In the genomic region with DNA sequence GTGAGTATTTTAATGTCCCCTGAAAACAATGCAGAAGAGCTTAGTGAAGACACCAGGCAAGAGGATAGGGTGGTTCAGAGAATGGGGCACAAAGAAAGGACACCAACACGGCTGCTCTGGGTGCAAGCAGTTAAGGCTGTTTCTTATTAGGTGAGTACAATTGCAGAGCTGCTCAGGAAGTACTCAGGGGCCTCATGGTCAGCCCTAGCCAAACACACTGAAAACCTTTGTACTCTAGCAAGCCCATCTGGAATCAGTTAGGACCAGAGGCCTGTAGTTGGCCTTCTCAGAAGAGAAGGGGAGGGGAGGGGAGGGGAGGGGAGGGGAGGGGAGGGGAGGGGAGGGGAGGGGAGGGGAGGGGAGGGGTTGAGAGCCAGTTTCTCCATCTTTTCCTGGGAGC, we compare ENCODE assay signal across 9 mouse cellular contexts. TPM values are rescaled to one million over a fixed set of nuclear protein-coding genes. Genes with fewer than 3 reads are reported as not detected.
DNase-seq lines count a peak whose midpoint lies in the region; ATAC-seq and TF ChIP-seq lines count a peak whose summit lies in the region.
"Had no signal": no experiment of that assay in that cellular context is flagged by ENCODE, and none has a peak within 500 bp of the region (broad histone marks: within the 10 kb centered on the region; RNA-seq: fewer than 3 reads in every experiment).

No protein-coding gene starts in this region.

- no peak overlapping the region for H3K4me2 ChIP-seq in liver, embryonic 11.5 days
- no peak overlapping the region for H3K4me2 ChIP-seq in forebrain, embryonic 14.5 days (ENCODE audit: low read length)
- H3K4me2 ChIP-seq in intestine, embryonic 16.5 days (ENCODE audit: low read depth, low read length): no peak overlapping the region

- no peaks in the 10 kb centered on the region for H3K36me3 ChIP-seq in liver, adult 2 months (ENCODE audit: control insufficient read depth, insufficient read depth, low read length)
- H3K36me3 ChIP-seq in liver, embryonic 11.5 days (ENCODE audit: control insufficient read depth, insufficient read depth, low read length): no peaks in the 10 kb centered on the region
- no peaks in the 10 kb centered on the region for H3K36me3 ChIP-seq in forebrain, embryonic 14.5 days (ENCODE audit: control insufficient read depth, insufficient read depth, low read length)
- H3K36me3 ChIP-seq in intestine, embryonic 16.5 days (ENCODE audit: control insufficient read depth, insufficient read depth, low read length): no peaks in the 10 kb centered on the region
- H3K36me3 ChIP-seq: G1E had no signal

- H3K79me2 ChIP-seq in liver, adult 2 months (ENCODE audit: control insufficient read depth, insufficient read depth, low read length): peaks cover 44% of the 10 kb centered on the region

- 24% methylated on average over 1 of the region's 1 CpGs for WGBS in liver, adult 2 months
- 29% methylated on average over 1 of the region's 1 CpGs for WGBS in liver, embryonic 11.5 days
- 3% methylated on average over 1 of the region's 1 CpGs for WGBS in forebrain, embryonic 14.5 days
- 6% methylated on average over 1 of the region's 1 CpGs for WGBS in intestine, embryonic 16.5 days

- peaks cover 30% of the 10 kb centered on the region for H3K4me1 ChIP-seq in liver, adult 2 months (ENCODE audit: control insufficient read depth, insufficient read depth, low read length)
- peaks cover 9% of the 10 kb centered on the region for H3K4me1 ChIP-seq in liver, embryonic 11.5 days (replicated peaks; ENCODE audit: control insufficient read depth, insufficient read depth, low read length)
- peaks cover 17% of the 10 kb centered on the region for H3K4me1 ChIP-seq in forebrain, embryonic 14.5 days (ENCODE audit: control insufficient read depth, insufficient read depth, low read length)
- H3K4me1 ChIP-seq in intestine, embryonic 16.5 days (ENCODE audit: control insufficient read depth, insufficient read depth, low read length): peaks cover 24% of the 10 kb centered on the region

- no peaks in the 10 kb centered on the region for H3K27me3 ChIP-seq in liver, adult 2 months (ENCODE audit: control insufficient read depth, insufficient read depth, low read length)
- H3K27me3 ChIP-seq in liver, embryonic 11.5 days (replicated peaks; ENCODE audit: control insufficient read depth, insufficient read depth, low read length): no peaks in the 10 kb centered on the region
- H3K27me3 ChIP-seq in forebrain, embryonic 14.5 days (replicated peaks; ENCODE audit: control insufficient read depth, insufficient read depth, low read length): no peaks in the 10 kb centered on the region
- no peaks in the 10 kb centered on the region for H3K27me3 ChIP-seq in intestine, embryonic 16.5 days (replicated peaks; ENCODE audit: control insufficient read depth, insufficient read depth, low read length)

- DNase-seq in liver, adult 2 months (ENCODE audit: extremely low read depth, low read depth, low spot score): peak; percentile 62
- DNase-seq in liver, embryonic 11.5 days (ENCODE audit: low spot score): no peak
- DNase-seq in forebrain, embryonic 14.5 days (ENCODE audit: low spot score): peak; percentile 28
- DNase-seq in skeletal muscle tissue, adult 2 months (ENCODE audit: low read depth, low spot score): peak; percentile 58
- no peak for DNase-seq in adrenal gland, postnatal 10 days
- no peak for DNase-seq in cerebellum, adult 8-10 months
- no peak for DNase-seq in layer of hippocampus, adult 9-10 months (ENCODE audit: low spot score)

- H3K9ac ChIP-seq in liver, adult 2 months (ENCODE audit: low read depth, low read length): no peak overlapping the region
- no peak overlapping the region for H3K9ac ChIP-seq in liver, embryonic 11.5 days (ENCODE audit: low read depth, low read length)
- H3K9ac ChIP-seq in forebrain, embryonic 14.5 days (ENCODE audit: low read length): no peak overlapping the region
- H3K9ac ChIP-seq in intestine, embryonic 16.5 days (ENCODE audit: low read depth, low read length): peak overlapping the region; percentile 7; the same call in 1 of the 2 replicates

- TF ChIP-seq POLR2A in liver, adult 2 months (IDR thresholded peaks at IDR 0.05; ENCODE audit: extremely low read depth, insufficient read depth, low read length): no peak

- ATAC-seq in liver, embryonic 11.5 days (replicated peaks; ENCODE audit: low FRiP score): no peak
- no peak for ATAC-seq in forebrain, embryonic 14.5 days
- ATAC-seq in intestine, embryonic 16.5 days: peak; percentile 77

- peak overlapping the region; percentile 79 for H3K27ac ChIP-seq in liver, adult 2 months (replicated peaks; ENCODE audit: insufficient read depth, low read depth, low read length)
- H3K27ac ChIP-seq in liver, embryonic 11.5 days (ENCODE audit: low read depth, low read length): no peak overlapping the region
- H3K27ac ChIP-seq in forebrain, embryonic 14.5 days (ENCODE audit: low read depth, low read length): peak overlapping the region; percentile 64
- peak overlapping the region; percentile 77 for H3K27ac ChIP-seq in intestine, embryonic 16.5 days (ENCODE audit: low read length)

- H3K9me3 ChIP-seq in liver, embryonic 11.5 days (ENCODE audit: control insufficient read depth, low read length): no peaks in the 10 kb centered on the region
- H3K9me3 ChIP-seq in forebrain, embryonic 14.5 days (replicated peaks; ENCODE audit: control insufficient read depth, low read length): no peaks in the 10 kb centered on the region
- no peaks in the 10 kb centered on the region for H3K9me3 ChIP-seq in intestine, embryonic 16.5 days (ENCODE audit: control insufficient read depth, low read length)
- H3K9me3 ChIP-seq: G1E had no signal

- no peak for TF ChIP-seq CTCF in liver, adult 2 months (IDR thresholded peaks at IDR 0.05; ENCODE audit: low read depth, low read length)

- no peak overlapping the region for H3K4me3 ChIP-seq in liver, adult 2 months (ENCODE audit: insufficient read depth, low read depth, low read length)
- no peak overlapping the region for H3K4me3 ChIP-seq in liver, embryonic 11.5 days (ENCODE audit: low read depth, low read length)
- H3K4me3 ChIP-seq in forebrain, embryonic 14.5 days (ENCODE audit: low read depth, low read length): no peak overlapping the region
- no peak overlapping the region for H3K4me3 ChIP-seq in intestine, embryonic 16.5 days (ENCODE audit: low read length)

RNA-seq across cellular contexts. Expression of gene Rbfox2, which starts 52.2 kb away (rescaled TPM):
- 17.4 and 21.6 TPM in 2 replicates for total RNA-seq in liver, adult 2 months (2014; rRNA removed)
- polyA plus RNA-seq in liver, adult 2 months (2012; rRNA removed): 18.2 and 21.5 TPM in 2 replicates
- 24.3 and 26.6 TPM in 2 replicates for polyA plus RNA-seq in liver, embryonic 11.5 days (2014; fragmentation: Nextera tagmentation; extraction: Ambion mirVana)
- polyA plus RNA-seq in forebrain, embryonic 14.5 days (2014; fragmentation: Nextera tagmentation; extraction: Ambion mirVana): 186 and 229 TPM in 2 replicates
- polyA plus RNA-seq in intestine, embryonic 16.5 days (2015; fragmentation: Nextera tagmentation; extraction: Ambion mirVana): 31.5 and 34.0 TPM in 2 replicates
- total RNA-seq in adrenal gland, postnatal 10 days (2021): 10 to 100 TPM; 64.8 to 89.9 TPM

Comparison
In these comparisons a context has a peak if more than half of its experiments do, and no peak if none do; other contexts are left out.
1. DNase-seq: peak in liver, adult 2 months (single experiment), forebrain, embryonic 14.5 days (single experiment) and skeletal muscle tissue, adult 2 months (single experiment); none in liver, embryonic 11.5 days (single experiment), adrenal gland, postnatal 10 days (single experiment), cerebellum, adult 8-10 months (single experiment) and layer of hippocampus, adult 9-10 months (single experiment).